Mouse (Mus musculus) cerebellum, postnatal 4 days (tissue): ENCODE measurements around the gene Pogz.
"Not testable (repeated sequence)": the region's sequence is repeated elsewhere in the genome, so short reads cannot be mapped to it uniquely, and the experiment has no call there.

Experiments
- DNase-seq, 2 experiments: peaks; one replicate each; pipeline ENCODE4 v3.0.0; 2022; ENCODE audit warnings: low spot score in 2 of 2, mixed read lengths in 1 of 2

Gene Pogz

GRCm38 (mm10) chr3:94832701-94833100, 4.7 kb upstream of the Pogz start:
- no peak for DNase-seq

GRCm38 (mm10) chr3:94833358-94833757, 4.0 kb upstream of the Pogz start:
- no peak for DNase-seq

GRCm38 (mm10) chr3:94835396-94835795, 2.0 kb upstream of the Pogz start:
- DNase-seq: no peak

GRCm38 (mm10) chr3:94837959-94838496, 661 bp downstream of the Pogz start:
- DNase-seq: peak; percentile 73 to 78

- no peak for DNase-seq
Measured at GRCm38 (mm10) chr3:94838631-94839030, 1.3 kb downstream of the Pogz start.

GRCm38 (mm10) chr3:94839101-94839500, 1.7 kb downstream of the Pogz start:
- no peak for DNase-seq

GRCm38 (mm10) chr3:94847382-94847781, 10.0 kb downstream of the Pogz start:
- DNase-seq: no peak

GRCm38 (mm10) chr3:94849338-94849737, 12.0 kb downstream of the Pogz start:
- DNase-seq: peak; percentile 51 to 67

GRCm38 (mm10) chr3:94851731-94852130, 14.4 kb downstream of the Pogz start:
- no peak for DNase-seq

- DNase-seq: no peak
Measured at GRCm38 (mm10) chr3:94852215-94852614, 14.8 kb downstream of the Pogz start.

GRCm38 (mm10) chr3:94859471-94859870, 22.1 kb downstream of the Pogz start:
- no peak for DNase-seq

GRCm38 (mm10) chr3:94869011-94869410, 31.6 kb downstream of the Pogz start:
- no peak for DNase-seq

GRCm38 (mm10) chr3:94878618-94879017, 41.3 kb downstream of the Pogz start:
- no peak for DNase-seq

- DNase-seq: no peak
Measured at GRCm38 (mm10) chr3:94881840-94882239, 44.5 kb downstream of the Pogz start.

- DNase-seq: no peak
Measured at GRCm38 (mm10) chr3:94882579-94882978, 45.2 kb downstream of the Pogz start.

GRCm38 (mm10) chr3:94886316-94887224, 49.2 kb downstream of the Pogz start, which contains the start of gene Psmb4:
Psmb4 (minus strand) TSS chr3:94886961.
- DNase-seq: peak; percentile 59 to 77

GRCm38 (mm10) chr3:94888595-94888994, 51.2 kb downstream of the Pogz start:
- no peak for DNase-seq

- no peak for DNase-seq
Measured at GRCm38 (mm10) chr3:94894076-94894475, 56.7 kb downstream of the Pogz start.

- DNase-seq: peak; percentile 42 to 50
Measured at GRCm38 (mm10) chr3:94902747-94903146, 65.4 kb downstream of the Pogz start.

- not testable (repeated sequence) for DNase-seq
Measured at GRCm38 (mm10) chr3:94904759-94905158, 67.4 kb downstream of the Pogz start.

GRCm38 (mm10) chr3:94906482-94906881, 69.1 kb downstream of the Pogz start:
- DNase-seq: no peak

- DNase-seq: no peak
Measured at GRCm38 (mm10) chr3:94911050-94911693, 73.8 kb downstream of the Pogz start.

- no peak for DNase-seq
Measured at GRCm38 (mm10) chr3:94913801-94914200, 76.4 kb downstream of the Pogz start.
